ENCODE assay signal across 35 mouse cellular contexts in genomic region chr6:113630322-113630721, GRCm38 (mm10). TPM values are rescaled to one million over a fixed set of nuclear protein-coding genes. Genes with fewer than 3 reads are reported as not detected.
A peak's percentile ranks its signal among the peaks of the same experiment; 100 is the strongest.
DNase-seq lines count a peak whose midpoint lies in the region; ATAC-seq lines count a peak whose summit lies in the region.
"Had no signal": no experiment of that assay in that cellular context is flagged by ENCODE, and none has a peak within 500 bp of the region (broad histone marks: within the 10 kb centered on the region; RNA-seq: fewer than 3 reads in every experiment).

No protein-coding gene starts in this region.

- no peaks in the 10 kb centered on the region for H3K27me3 ChIP-seq in hindbrain, embryonic 14.5 days (ENCODE audit: control insufficient read depth, insufficient read depth, low read length)
- H3K27me3 ChIP-seq: embryonic facial prominence, embryonic 12.5 days; forebrain, embryonic 15.5 days; heart, embryonic 12.5 days; hindbrain, embryonic 15.5 days; limb, embryonic 12.5 days; lung, embryonic 15.5 days; midbrain, embryonic 13.5 days; neural tube, embryonic 13.5 days had no signal

- H3K36me3 ChIP-seq in hindbrain, embryonic 14.5 days (replicated peaks; ENCODE audit: control insufficient read depth, insufficient read depth), result peaks cover 58% of the 10 kb centered on the region

- H3K27ac ChIP-seq in hindbrain, embryonic 14.5 days, result no peak overlapping the region
- H3K27ac ChIP-seq: embryonic facial prominence, embryonic 12.5 days; forebrain, embryonic 15.5 days; hindbrain, embryonic 15.5 days; limb, embryonic 12.5 days; lung, embryonic 15.5 days; midbrain, embryonic 13.5 days; neural tube, embryonic 13.5 days had no signal

- peaks cover 7% of the 10 kb centered on the region for H3K4me1 ChIP-seq in hindbrain, embryonic 14.5 days (replicated peaks; ENCODE audit: control insufficient read depth, insufficient read depth, low read length)

- H3K9me3 ChIP-seq in hindbrain, embryonic 14.5 days (ENCODE audit: control insufficient read depth, low read length), result no peaks in the 10 kb centered on the region
- H3K9me3 ChIP-seq: embryonic facial prominence, embryonic 12.5 days; forebrain, embryonic 15.5 days; heart, embryonic 12.5 days; hindbrain, embryonic 15.5 days; limb, embryonic 12.5 days; lung, embryonic 15.5 days; midbrain, embryonic 13.5 days; neural tube, embryonic 13.5 days had no signal

- H3K4me3 ChIP-seq in hindbrain, embryonic 14.5 days (replicated peaks; ENCODE audit: low read length), result no peak overlapping the region
- H3K4me3 ChIP-seq: embryonic facial prominence, embryonic 12.5 days; forebrain, embryonic 15.5 days; heart, embryonic 12.5 days; hindbrain, embryonic 15.5 days; limb, embryonic 12.5 days; lung, embryonic 15.5 days; midbrain, embryonic 13.5 days; neural tube, embryonic 13.5 days had no signal

- H3K9ac ChIP-seq in hindbrain, embryonic 14.5 days, result no peak overlapping the region
- H3K9ac ChIP-seq: embryonic facial prominence, embryonic 12.5 days; forebrain, embryonic 15.5 days; heart, embryonic 12.5 days; hindbrain, embryonic 15.5 days; limb, embryonic 12.5 days; lung, embryonic 15.5 days; midbrain, embryonic 13.5 days; neural tube, embryonic 13.5 days had no signal

- H3K4me2 ChIP-seq in hindbrain, embryonic 14.5 days (replicated peaks), result no peak overlapping the region
- H3K4me2 ChIP-seq: embryonic facial prominence, embryonic 12.5 days; forebrain, embryonic 15.5 days; heart, embryonic 12.5 days; hindbrain, embryonic 15.5 days; limb, embryonic 12.5 days; lung, embryonic 15.5 days; midbrain, embryonic 13.5 days; neural tube, embryonic 13.5 days had no signal

- WGBS in hindbrain, embryonic 14.5 days, result 80% methylated on average over 5 of the region's 5 CpGs

- DNase-seq in layer of hippocampus, adult 11-12 months (ENCODE audit: low spot score), result peak; percentile 64
- DNase-seq in layer of hippocampus, postnatal 10 days (ENCODE audit: low spot score in 2 of 2), result no peak
- peak; percentile 61 to 70 for DNase-seq in right cerebral cortex, postnatal 10 days (ENCODE audit: low spot score in 2 of 2)
- no peak for DNase-seq in right cerebral cortex, postnatal 36 days (ENCODE audit: low spot score in 2 of 2)
- no peak for DNase-seq in gastrocnemius, adult 18-20 months (ENCODE audit: low spot score)
- no peak for DNase-seq in hindbrain, embryonic 14.5 days (ENCODE audit: low spot score)
- DNase-seq: adrenal gland, adult 2 months; adrenal gland, postnatal 36 days; B cell, adult 2 months; cerebellum, adult 11 months; cerebellum, adult 9-10 months; cerebellum, postnatal 36 days; embryo, embryonic 11 days; gastrocnemius, postnatal 14 days; heart, postnatal 4 days; kidney, adult 9 months; kidney, postnatal 10 days; right cerebral cortex, postnatal 25 days; spleen, adult 18-20 months; thymus, postnatal 25 days had no signal

- ATAC-seq in granulocyte monocyte progenitor cell, adult 5-6 weeks (replicated peaks; ENCODE audit: poor library complexity, severe bottlenecking), result peak; percentile 91
- ATAC-seq in hindbrain, embryonic 14.5 days (ENCODE audit: low FRiP score), result no peak
- ATAC-seq: forebrain, embryonic 15.5 days; midbrain, embryonic 13.5 days had no signal

RNA-seq across cellular contexts. Expression of gene Vhl, which starts 6.6 kb away (rescaled TPM):
- 10 to 100 TPM; 65.8 to 70.5 TPM for total RNA-seq in layer of hippocampus, postnatal 10 days (2021)
- total RNA-seq in granulocyte monocyte progenitor cell, adult 5-6 weeks (2014; fragmentation: Nextera tagmentation), result 15.7 and 24.6 TPM in 2 replicates
- 11.0 and 11.3 TPM in 2 replicates for total RNA-seq in granulocyte monocyte progenitor cell, adult 5-6 weeks (2017)
- total RNA-seq in gastrocnemius, adult 18-20 months (2021), result 1 to 10 TPM; 4.2 to 5.0 TPM
- 86.5 and 96.9 TPM in 2 replicates for polyA plus RNA-seq in hindbrain, embryonic 14.5 days (2014; fragmentation: Nextera tagmentation; extraction: Ambion mirVana)

RNA-seq across cellular contexts. Expression of gene Irak2, which starts 7.9 kb away (rescaled TPM):
- 10 to 100 TPM; 15.0 TPM for total RNA-seq in layer of hippocampus, postnatal 10 days (2021)
- 6.7 and 9.5 TPM in 2 replicates for total RNA-seq in granulocyte monocyte progenitor cell, adult 5-6 weeks (2014; fragmentation: Nextera tagmentation)
- 6.4 and 17.5 TPM in 2 replicates for total RNA-seq in granulocyte monocyte progenitor cell, adult 5-6 weeks (2017)
- 1 to 10 TPM; 4.6 to 9.0 TPM for total RNA-seq in gastrocnemius, adult 18-20 months (2021)
- polyA plus RNA-seq in hindbrain, embryonic 14.5 days (2014; fragmentation: Nextera tagmentation; extraction: Ambion mirVana), result 0.95 and 1.4 TPM in 2 replicates

RNA-seq across cellular contexts. Expression of gene Brk1, which starts 25.8 kb away (rescaled TPM):
- total RNA-seq in layer of hippocampus, postnatal 10 days (2021), result 100 to 1,000 TPM; 221 TPM
- total RNA-seq in granulocyte monocyte progenitor cell, adult 5-6 weeks (2014; fragmentation: Nextera tagmentation), result 223 and 247 TPM in 2 replicates
- 96.6 and 108 TPM in 2 replicates for total RNA-seq in granulocyte monocyte progenitor cell, adult 5-6 weeks (2017)
- 10 to 100 TPM; 40.7 to 41.1 TPM for total RNA-seq in gastrocnemius, adult 18-20 months (2021)
- polyA plus RNA-seq in hindbrain, embryonic 14.5 days (2014; fragmentation: Nextera tagmentation; extraction: Ambion mirVana), result 261 and 267 TPM in 2 replicates

RNA-seq across cellular contexts. Expression of gene Fancd2os, which starts 29.8 kb away (rescaled TPM):
- under 1 TPM in 1 of 2 experiments, not detected in 1; 0.49 TPM for total RNA-seq in layer of hippocampus, postnatal 10 days (2021)
- total RNA-seq in granulocyte monocyte progenitor cell, adult 5-6 weeks (2014; fragmentation: Nextera tagmentation), result not detected in 2 replicates
- not detected in 2 replicates for total RNA-seq in granulocyte monocyte progenitor cell, adult 5-6 weeks (2017)
- total RNA-seq in gastrocnemius, adult 18-20 months (2021), result not detected
- not detected in 2 replicates for polyA plus RNA-seq in hindbrain, embryonic 14.5 days (2014; fragmentation: Nextera tagmentation; extraction: Ambion mirVana)
- total RNA-seq: gastrocnemius, postnatal 14 days; heart, adult 18-20 months; heart, postnatal 4 days; liver, adult 2 months; megakaryocyte-erythroid progenitor cell, adult 5-6 weeks had no signal
- polyA plus RNA-seq: heart, embryonic 12.5 days; heart, postnatal 0 days; hindbrain, embryonic 15.5 days; large intestine, adult 2 months; limb, embryonic 12.5 days; liver, adult 2 months; liver, embryonic 16.5 days; lung, embryonic 15.5 days; midbrain, embryonic 13.5 days had no signal

Comparison
In these comparisons a context has a peak if more than half of its experiments do, and no peak if none do; other contexts are left out.
1. DNase-seq: peak in layer of hippocampus, adult 11-12 months (single experiment) and right cerebral cortex, postnatal 10 days (2 of 2); none in layer of hippocampus, postnatal 10 days (0 of 2), right cerebral cortex, postnatal 36 days (0 of 2), gastrocnemius, adult 18-20 months (single experiment) and hindbrain, embryonic 14.5 days (single experiment).